Mouse (Mus musculus) layer of hippocampus, adult 9-10 months (tissue): ENCODE measurements around the gene Rnase11.
A peak's percentile ranks its signal among the peaks of the same experiment; 100 is the strongest.
"Not testable (repeated sequence)": the region's sequence is repeated elsewhere in the genome, so short reads cannot be mapped to it uniquely, and the experiment has no call there.

Experiments used
- DNase-seq: peaks from one replicate; pipeline ENCODE4 v3.0.0; 2022; ENCODE audit warnings: low spot score

Gene Rnase11

DNA sequence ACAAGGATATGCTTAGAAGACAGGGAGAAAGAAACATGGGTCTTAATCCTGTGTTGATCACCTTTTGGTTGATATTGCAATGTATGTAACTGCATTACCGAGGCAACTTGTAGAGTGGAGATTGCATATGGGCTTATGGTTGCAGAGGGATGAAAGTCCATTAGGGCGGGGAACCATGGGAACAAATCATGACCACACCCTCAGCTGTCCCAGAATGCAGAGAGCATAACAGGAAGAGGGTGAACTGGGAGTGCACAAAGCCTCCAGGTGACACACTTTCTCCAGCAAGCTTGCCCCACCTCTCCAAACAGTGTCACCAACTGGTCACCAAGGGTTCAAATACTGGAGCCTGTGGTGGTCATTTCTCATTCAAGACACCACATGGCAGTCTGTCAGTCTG, 31.1 kb upstream of the Rnase11 start:
- no peak for DNase-seq

DNA sequence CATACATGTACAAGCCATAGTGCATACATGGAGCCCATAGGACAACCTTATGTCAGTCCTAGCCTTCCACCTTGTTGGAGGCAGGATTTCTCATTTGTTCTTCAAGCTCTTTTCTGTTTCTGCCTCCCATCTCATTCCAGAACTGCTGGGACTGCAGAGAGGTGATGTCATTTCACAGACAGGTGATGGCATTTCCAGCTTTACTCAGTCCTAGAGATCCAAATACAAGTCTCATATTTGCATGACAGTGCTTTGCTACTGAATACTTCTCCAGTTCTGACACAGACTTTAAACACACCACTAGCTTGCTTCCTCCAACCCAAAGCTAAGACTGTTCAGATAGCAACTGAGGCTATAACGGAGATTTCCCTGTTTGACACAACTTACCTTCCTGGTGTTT, 29.2 kb upstream of the Rnase11 start:
- DNase-seq = no peak

DNA sequence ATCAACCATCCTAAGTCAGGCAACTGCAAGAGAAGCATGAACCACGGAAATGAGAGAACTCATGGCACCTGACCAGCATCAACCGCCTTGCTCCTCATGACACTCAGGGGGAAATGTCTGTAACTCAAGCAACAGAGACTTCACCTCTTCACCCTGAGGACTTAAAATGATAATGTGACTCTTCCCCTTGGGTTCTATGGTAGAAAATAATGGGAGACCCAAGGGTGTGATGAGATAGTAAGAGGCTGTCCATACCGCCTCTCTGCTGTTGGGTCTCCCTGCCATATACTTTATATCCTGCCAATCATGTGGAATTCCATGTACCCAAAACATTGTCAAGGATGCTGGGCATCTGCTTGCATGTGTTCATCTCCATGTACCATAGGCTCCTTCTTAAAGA, 24.4 kb upstream of the Rnase11 start, which contains the start of gene Olfr750:
Gene Olfr750, minus strand, starts transcription at position 101 of the 400 bp plus-strand sequence.
- no peak for DNase-seq

DNA sequence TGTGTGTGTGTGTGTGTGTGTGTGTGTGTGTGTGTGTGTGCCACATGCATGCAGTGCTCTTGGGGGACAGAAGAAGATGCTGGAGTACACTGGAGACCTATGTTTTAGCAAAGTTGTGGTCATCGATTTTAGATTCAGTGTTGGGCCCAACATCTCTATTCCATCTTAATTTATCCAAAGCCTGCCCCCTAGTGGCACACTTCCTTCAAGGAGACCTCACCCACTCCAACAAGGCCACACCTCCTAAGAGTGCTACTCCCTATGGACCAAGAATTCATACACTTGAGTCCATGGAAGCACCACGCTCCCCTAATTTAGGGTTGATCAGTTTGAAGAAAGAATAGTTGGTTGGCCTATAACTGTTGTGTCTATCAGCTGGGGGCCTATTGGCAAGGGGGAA, 19.7 kb upstream of the Rnase11 start:
- no peak for DNase-seq

DNA sequence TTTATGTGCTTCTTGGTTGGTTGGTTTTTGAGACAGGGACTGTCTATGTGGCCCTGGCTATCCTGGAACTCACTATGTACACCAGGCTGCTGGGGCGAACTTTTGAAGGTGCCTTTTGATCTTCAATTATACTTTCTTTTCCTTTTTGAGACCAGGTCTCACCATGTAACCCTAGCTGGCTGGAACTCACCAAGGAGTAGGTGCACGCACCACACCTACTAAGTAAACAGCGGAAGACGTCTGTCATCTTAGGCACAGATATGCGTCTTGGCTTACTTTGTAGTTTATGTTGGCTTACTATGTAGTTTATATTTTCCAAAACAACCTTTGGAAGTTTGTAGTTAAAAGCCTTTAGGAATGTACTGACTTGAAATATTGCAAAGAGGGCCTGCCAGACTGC, 19.0 kb upstream of the Rnase11 start:
- DNase-seq = no peak

DNA sequence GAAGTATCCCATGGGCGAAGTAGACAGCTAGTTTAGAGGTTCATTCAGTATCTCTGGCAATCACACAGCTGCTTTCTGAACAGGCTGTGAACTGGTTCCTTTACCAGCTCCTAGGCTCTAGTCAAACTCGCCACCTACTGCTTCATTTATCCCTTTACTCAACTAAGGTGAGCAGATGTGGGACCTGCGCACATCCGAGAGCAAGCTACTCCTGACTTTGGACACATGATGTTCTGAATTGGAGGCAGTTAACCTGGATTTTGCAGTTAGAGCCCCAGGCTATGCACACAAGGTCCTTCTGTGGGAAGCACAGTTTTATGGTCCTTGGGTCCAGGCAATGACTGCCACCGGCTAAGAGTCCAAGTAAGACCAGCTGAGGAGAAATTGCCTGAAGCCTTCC, 10.8 kb upstream of the Rnase11 start:
- no peak for DNase-seq

DNA sequence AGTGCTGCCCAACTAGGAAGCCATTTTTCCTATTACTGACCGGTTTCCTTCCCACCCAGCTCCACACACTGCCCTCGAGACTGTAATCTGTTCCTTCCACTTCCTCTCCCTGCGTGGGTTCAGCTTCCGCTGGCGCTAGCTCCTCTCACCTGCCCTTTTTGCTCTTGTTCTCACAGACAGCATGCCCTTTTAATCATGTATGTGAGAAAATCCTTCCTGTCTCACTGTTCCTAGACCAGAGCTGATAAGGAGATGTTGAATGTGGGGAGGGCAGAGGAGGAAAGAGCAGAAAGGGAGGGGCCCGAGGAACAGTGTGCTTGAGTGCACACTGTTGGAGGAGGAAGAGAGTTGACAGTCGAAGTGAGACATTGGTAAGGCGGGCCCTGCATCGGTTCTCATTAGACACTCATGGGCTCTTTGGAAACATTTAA, 7.5 kb upstream of the Rnase11 start, which contains the start of gene Rnase12:
Gene Rnase12, minus strand, starts transcription at position 261 of the 431 bp plus-strand sequence.
- no peak for DNase-seq

- no peak for DNase-seq
These were observed 4.6 kb upstream of the Rnase11 start for GRCm38 (mm10) chr14:51054243-51055237.

- DNase-seq = no peak
These were observed 3.2 kb upstream of the Rnase11 start for GRCm38 (mm10) chr14:51053176-51053575.

DNA sequence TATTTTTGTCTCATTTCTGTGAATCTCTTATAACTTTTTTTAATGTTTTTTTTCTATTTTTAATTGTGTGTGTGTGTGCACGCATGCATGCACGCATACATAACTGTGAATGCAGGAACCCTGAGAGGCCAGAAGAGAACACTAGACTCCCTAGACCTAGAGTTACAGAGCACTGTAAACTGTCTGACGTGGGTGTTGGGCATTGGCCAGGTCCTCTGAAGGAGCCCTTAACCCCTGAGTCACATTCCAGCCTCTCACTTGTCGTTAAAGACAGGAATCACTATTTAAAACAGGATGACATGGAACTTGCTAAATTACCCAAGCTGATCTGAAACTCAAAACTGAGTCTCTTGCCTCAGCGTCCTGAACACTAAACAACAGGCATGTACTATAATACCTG, 2.0 kb upstream of the Rnase11 start:
- DNase-seq = no peak

DNA sequence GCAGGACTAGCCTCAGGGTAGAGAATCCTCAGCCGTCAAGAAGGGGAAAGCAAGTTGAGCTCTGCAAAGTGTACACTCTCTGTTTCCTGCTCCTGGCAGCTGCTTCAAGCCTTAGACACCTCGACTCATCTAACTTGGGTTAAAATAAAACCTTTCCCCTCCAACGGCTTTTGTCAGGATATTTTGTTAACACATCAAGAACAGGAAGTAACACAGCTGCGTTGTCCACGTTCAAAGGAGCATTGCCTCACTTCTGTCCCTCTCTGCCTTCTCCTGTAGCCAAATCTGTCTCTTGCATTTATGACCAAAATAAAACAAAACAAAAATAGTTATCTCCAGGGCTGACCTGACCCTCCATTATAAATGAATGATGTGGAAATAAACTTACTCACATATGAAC, 2.1 kb downstream of the Rnase11 start:
- no peak for DNase-seq

DNA sequence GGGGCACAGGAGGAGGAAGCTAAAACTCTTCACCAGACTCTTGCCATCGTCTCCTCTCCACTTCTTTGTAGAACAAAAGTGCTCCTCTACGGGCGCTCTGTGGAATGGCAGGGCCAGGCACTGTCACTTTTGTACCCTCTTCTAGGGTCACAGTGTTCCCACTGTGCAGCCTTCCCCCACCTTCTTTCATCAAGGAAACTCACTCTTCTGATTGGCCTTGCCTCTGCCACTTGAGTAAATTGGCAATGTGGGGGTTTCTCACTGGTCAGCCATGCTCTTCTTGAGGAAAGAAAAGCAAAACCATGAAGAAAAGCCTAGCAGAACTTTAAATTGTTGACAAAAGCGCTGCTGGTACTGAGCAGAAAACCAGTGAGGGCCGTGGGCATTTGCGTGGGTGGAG, 8.2 kb downstream of the Rnase11 start, which contains the start of gene Rnase9:
Gene Rnase9, minus strand, starts transcription at position 101 of the 400 bp plus-strand sequence.
- no peak for DNase-seq

- DNase-seq = no peak
These were observed 13.7 kb downstream of the Rnase11 start for GRCm38 (mm10) chr14:51036214-51036613.

- DNase-seq = no peak
These were observed 14.8 kb downstream of the Rnase11 start for GRCm38 (mm10) chr14:51035206-51035605.

GRCm38 (mm10) chr14:51027387-51028155, 22.4 kb downstream of the Rnase11 start:
- no peak for DNase-seq

DNA sequence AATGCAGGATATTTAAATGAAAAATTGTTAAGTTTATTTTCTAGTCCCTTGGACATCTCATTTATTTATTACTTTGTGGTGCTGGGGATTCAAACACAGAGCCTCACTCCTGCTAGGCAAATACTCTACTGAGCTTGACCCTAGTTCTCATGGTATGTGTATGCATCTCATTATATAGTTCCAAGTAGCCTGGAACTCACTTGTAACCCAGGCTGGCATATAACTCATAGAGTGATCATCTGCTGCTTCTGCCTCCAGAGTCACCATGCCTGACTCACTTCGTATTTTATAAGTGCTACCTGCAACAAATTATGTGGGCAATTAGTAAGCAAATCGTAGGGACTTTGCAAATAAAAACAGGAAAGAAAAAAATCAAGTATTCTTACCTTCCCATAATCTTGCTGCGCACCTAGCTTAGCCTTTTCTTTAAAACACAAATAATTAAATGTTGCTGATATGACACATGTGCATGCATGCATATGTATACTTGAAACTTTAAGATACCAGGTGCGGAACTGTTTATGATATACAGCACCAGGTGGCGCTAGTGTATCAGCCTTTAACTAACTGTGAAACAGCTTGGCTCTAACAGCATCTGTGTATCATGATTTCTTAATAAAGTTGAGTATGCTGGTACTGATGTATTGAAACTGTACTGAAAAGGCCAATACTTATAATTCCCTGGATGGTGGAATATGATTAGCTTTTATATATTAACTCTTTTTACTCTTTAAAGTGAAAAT, 23.4 kb downstream of the Rnase11 start:
- DNase-seq = peak; percentile 77

DNA sequence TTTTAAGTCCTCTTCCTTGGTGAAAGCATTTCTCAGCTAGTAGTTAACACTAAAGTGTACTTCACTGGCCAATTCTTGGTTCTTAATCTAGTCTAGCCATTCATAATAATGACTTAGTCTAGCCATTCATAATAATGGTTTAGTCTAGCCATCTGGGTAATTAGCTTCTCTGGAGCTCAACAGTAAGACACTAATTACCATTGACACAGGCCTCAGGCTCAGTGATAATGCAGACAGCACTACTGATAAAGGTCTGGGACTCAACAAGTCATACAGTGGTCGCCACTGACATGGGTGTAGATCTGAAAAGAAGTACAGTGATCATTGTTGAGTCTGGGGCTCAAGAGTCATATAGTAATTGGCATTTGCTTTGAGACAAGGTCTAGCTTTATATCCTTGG, 25.1 kb downstream of the Rnase11 start:
- no peak for DNase-seq

DNA sequence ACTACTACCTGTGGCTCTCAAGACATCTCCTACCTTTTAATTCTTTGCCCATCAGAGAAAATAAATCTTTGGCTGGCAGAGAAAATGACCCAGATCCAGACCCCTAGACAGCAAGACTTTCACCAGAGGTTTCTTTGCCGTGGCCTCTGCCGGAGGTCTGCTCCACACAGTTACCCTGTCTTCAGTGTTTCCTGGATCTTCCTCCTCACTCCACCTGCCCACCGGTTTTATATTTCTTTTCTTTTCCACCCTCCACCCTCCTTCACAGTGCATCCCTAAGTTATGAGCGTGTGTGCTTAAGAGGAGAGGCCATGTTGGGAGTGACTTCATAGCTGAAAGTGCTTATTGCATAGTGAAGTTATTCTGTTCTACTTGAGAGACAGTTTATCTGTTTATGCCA, 26.5 kb downstream of the Rnase11 start:
- no peak for DNase-seq

GRCm38 (mm10) chr14:51017256-51017655, 32.7 kb downstream of the Rnase11 start:
- DNase-seq = no peak

DNA sequence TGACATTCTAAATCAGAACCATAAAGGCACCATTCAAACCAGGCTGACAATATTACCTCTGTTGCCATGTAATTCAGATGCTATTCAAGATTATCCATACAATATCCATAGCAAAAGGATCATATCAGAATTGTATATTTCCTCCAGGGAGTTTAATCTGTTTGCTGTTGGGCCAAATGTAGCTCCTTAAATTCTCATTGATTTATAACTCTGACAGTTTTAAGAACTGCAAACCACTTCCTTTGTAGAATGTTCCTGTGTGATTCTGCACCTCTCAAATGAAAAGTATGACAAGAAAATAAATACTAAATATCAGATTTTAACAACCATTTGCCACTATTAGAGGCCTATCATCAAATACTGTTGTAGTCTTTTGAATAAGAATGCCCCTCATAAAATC, 34.2 kb downstream of the Rnase11 start:
- no peak for DNase-seq

DNA sequence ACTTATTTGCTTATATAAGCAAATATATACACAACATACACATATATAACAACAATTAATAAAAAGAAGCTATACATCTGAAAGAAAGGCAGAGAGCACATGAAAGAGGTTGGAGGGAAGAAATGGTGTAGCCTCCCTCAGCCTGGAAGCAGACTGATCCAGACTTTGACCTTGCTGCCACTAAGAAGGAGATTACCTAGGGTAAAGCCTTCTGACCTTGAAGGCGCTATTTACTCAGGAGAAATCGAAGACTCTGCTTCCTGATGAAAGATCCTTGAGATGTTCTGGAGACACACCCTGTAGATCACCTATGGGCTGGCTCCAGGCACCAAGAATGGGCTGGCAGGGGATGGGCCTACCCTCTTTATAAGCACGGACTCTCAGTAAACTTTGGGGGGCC, 35.2 kb downstream of the Rnase11 start:
- DNase-seq = not testable (repeated sequence)

DNA sequence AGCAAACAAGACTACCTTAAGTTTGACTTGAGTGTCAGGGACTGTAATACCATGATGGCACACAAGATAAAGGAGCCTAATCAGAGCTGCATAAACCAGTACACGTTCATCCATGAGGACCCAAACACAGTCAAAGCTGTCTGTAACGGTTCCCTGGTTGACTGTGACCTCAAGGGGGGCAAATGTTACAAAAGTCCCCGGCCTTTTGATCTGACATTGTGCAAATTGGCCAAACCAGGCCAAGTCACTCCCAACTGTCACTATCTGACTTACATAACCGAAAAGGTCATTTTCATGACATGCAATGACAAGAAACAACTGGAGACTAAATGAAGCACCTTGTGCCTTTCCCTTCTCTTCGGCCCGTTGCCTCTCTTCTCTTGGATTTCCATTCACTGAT, 40.4 kb downstream of the Rnase11 start:
- no peak for DNase-seq
